Mouse (Mus musculus): ENCODE results near the gene Cc2d1b. TPM values are rescaled to one million over a fixed set of nuclear protein-coding genes. Genes with fewer than 3 reads are reported as not detected.

The Cc2d1b gene
- 19.7 and 24.4 TPM in 2 replicates for polyA plus RNA-seq (2015; fragmentation: Nextera tagmentation; extraction: Ambion mirVana)

DNA sequence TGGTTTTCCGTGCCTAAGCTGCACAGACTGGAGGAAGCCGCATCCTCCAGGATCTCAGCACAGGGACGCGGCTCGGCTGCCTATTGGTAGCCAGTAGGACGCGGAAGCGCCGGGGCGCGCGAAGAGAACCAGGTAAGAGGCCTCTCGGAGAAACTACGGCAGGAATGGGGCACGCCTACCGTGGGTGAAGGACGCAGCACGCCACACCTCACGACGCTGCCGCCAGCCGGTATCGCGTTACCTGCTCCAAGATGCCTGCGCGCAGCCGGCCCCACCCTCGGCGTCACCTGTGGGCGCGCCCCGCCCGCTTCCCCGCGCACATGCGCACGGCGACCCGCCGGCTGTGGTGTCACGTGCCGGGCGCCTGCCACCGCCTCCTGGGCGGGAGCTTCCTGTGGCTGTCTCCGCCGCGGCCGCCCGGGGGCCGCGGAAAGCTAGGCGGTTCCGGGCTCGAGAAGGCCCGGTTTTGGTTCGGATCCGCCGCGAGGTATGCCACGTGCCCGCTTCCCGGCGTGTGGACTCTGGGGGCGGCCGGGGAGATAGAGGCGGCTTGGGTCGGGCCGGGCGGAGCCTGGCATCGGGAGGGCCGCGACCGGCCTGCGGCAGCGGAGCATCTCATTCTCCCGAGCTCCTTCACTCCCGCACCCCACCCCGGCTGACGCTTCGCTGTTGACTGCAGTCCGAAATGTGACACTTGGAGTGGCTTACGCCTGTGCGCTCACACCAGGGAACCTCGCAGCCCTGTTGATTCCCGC, at the start of gene Cc2d1b:
Gene Cc2d1b, plus strand, starts transcription at position 354 of the 755 bp plus-strand sequence.
- peak; percentile 93 for ATAC-seq (replicated peaks)
- Histone ChIP-seq H3K4me3 (peak within 1 kb of the TSS; percentile 89), H3K27ac (peak within 1 kb of the TSS; percentile 94), H3K9ac (peak within 1 kb of the TSS; percentile 99), H3K4me2 (peak within 1 kb of the TSS; percentile 84), H3K27me3 (replicated peaks) (no peaks in the 10 kb centered on the region), H3K4me1 (peaks cover 17% of the 10 kb centered on the region), H3K36me3 (replicated peaks) (peaks cover 2% of the 10 kb centered on the region), H3K9me3 (no peaks in the 10 kb centered on the region)
- under 1% methylated on average over 86 of the region's 86 CpGs for WGBS

DNA sequence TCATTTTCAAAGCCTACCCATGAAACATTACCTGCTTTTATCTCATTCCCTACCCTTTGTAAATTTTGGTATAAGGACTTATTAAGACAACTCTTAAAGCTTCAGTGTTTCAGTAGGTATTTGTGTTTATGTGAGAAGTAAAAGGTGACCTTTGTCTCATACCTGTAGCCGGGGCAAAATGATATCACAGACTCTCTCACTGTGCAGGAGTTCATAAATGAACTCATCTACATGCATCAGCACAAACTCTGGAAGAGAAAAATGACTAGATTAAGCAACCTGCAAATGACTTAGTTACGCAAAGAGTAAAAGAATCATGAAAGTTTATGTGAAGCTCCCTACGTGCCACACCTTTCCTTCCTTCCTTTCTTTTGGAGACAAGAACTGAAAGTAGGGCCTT, 47.1 kb upstream of the Cc2d1b start:
- 97% methylated on average over 3 of the region's 3 CpGs for WGBS
- peaks cover 41% of the 10 kb centered on the region for H3K36me3 ChIP-seq (replicated peaks)
- H3K9ac ChIP-seq = no peak overlapping the region

GRCm38 (mm10) chr4:108578840-108579742, 40.6 kb upstream of the Cc2d1b start, which contains the start of the genes Prpf38a and Orc1:
Prpf38a (minus strand) TSS chr4:108579336.
Orc1 (plus strand) TSS chr4:108579423.
- under 1% methylated on average over 64 of the region's 64 CpGs for WGBS
- H3K9me3 ChIP-seq = no peaks in the 10 kb centered on the region
- peak within 1 kb of the TSS; percentile 78 for H3K9ac ChIP-seq
- peaks cover 23% of the 10 kb centered on the region for H3K4me1 ChIP-seq
- H3K36me3 ChIP-seq (replicated peaks) = peaks cover 10% of the 10 kb centered on the region; the same call in 1 of the 2 replicates
- ATAC-seq (replicated peaks) = peak; percentile 99
- H3K27ac ChIP-seq = peak within 1 kb of the TSS; percentile 82
- peak within 1 kb of the TSS; percentile 99 for H3K4me2 ChIP-seq
- peak within 1 kb of the TSS; percentile 84 for H3K4me3 ChIP-seq
- H3K27me3 ChIP-seq (replicated peaks) = no peaks in the 10 kb centered on the region

More for the DNA sequence above, 47.1 kb upstream of the Cc2d1b start:
- no peak overlapping the region for H3K4me3 ChIP-seq
- no peak overlapping the region for H3K4me2 ChIP-seq
- peaks cover 6% of the 10 kb centered on the region for H3K4me1 ChIP-seq
- ATAC-seq (replicated peaks) = no peak
- H3K27me3 ChIP-seq (replicated peaks) = no peaks in the 10 kb centered on the region
- H3K27ac ChIP-seq = no peak overlapping the region
- no peaks in the 10 kb centered on the region for H3K9me3 ChIP-seq

DNA sequence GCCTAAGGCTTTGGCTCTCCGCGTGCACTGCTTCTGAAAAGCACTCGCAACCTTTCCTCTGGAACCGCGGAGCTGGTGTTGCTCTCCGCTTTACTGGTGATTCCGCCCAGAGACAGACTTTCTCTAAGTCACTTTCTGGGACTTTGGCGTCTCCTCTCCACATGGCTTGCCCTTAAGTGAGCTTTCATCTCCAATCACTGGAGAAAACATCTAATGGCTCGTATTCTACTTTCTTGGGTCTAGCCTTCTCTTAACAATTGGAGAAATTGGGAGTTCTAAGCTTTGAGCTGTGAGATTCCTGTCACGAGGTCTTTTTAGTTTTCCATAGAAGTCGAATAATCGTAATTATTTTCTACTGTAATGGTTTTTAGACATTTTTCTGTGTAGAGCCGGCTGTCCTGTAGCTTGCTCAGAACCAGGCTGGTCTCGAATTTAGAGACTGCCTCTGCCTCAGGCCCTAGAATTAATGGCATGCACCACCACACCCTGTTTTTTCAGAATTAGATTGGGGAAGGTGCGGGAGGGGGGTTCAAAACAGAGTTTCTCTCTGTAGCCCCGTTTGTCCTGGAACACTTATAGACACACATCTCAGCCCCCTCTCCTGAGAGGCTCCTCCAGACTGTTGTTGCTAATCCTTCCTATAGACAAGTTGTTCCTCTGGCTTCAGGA, 39.9 kb upstream of the Cc2d1b start:
- Histone ChIP-seq H3K9ac (peak overlapping the region; percentile 18; the same call in 1 of the 2 replicates), H3K4me1 (peaks cover 23% of the 10 kb centered on the region), H3K4me3 (peak overlapping the region; percentile 84), H3K9me3 (no peaks in the 10 kb centered on the region), H3K4me2 (peak overlapping the region; percentile 99), H3K27ac (no peak overlapping the region), H3K36me3 (replicated peaks) (peaks cover 9% of the 10 kb centered on the region; the same call in 1 of the 2 replicates), H3K27me3 (replicated peaks) (no peaks in the 10 kb centered on the region)
- no peak for ATAC-seq (replicated peaks)
- WGBS = 2% methylated on average over 16 of the region's 16 CpGs

DNA sequence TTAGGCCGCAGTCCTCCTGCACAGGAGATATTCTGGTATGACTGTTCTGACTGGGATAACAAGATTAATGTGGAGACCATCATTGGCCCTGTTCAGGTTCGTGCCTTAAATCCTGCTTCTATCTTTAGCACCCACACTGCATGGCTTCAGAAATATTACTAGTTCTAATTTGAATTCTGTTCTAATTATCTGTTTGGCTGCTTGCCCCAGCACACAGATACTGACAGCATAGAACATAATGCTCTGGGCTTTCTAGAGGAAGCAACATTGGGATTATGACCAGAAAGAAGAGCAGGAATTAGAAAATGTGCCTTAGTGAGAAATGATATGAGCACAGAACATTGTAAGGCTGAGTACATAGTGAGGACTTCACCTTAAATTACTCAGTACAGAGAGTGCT, 26.4 kb upstream of the Cc2d1b start:
- Histone ChIP-seq H3K4me1 (no peaks in the 10 kb centered on the region), H3K4me2 (no peak overlapping the region), H3K36me3 (replicated peaks) (no peaks in the 10 kb centered on the region), H3K27ac (no peak overlapping the region), H3K9ac (no peak overlapping the region), H3K27me3 (replicated peaks) (no peaks in the 10 kb centered on the region), H3K4me3 (no peak overlapping the region), H3K9me3 (no peaks in the 10 kb centered on the region)
- 95% methylated on average over 2 of the region's 2 CpGs for WGBS
- ATAC-seq (replicated peaks) = no peak

DNA sequence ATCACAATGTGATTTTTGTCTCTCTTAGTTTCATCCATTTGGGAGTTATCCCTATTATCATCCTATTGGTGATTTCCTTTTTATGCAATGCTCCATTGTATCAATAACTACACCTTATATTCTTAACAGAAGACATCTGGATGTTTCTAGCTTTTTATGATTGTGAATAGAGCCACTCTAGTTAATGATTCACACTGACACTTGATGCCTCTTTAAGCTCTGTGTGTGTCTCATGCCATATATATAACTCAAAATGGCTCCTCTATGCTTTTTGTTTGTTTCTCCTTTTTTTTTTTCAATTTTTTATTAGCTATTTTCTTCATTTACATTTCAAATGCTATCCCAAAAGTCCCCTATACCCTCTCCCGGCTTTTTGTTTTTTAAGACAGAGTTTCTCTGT, 24.0 kb upstream of the Cc2d1b start:
- Histone ChIP-seq H3K27me3 (replicated peaks) (no peaks in the 10 kb centered on the region), H3K36me3 (replicated peaks) (no peaks in the 10 kb centered on the region), H3K4me1 (no peaks in the 10 kb centered on the region), H3K4me3 (no peak overlapping the region), H3K9ac (no peak overlapping the region), H3K9me3 (no peaks in the 10 kb centered on the region), H3K4me2 (no peak overlapping the region), H3K27ac (no peak overlapping the region)
- no peak for ATAC-seq (replicated peaks)
- WGBS = 90% methylated on average over 1 of the region's 1 CpGs

DNA sequence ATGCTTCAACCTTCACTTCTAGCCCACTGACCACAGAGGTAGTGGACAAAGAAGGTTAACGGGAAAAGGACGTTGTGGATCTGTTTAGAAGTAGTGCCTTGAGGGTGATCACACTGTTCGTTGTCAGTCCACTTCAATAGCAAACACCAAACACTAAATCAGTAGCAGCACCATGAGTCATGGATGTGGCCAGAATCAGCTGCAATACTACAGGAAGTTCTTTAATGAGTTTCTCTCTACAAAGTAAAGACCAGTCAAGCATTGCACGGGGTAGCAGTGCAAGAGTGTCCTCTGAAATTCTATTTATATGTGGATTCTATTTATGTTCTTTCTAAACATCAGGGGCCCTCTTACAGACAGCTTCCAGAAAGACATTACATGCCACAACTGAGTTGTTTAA, 21.4 kb upstream of the Cc2d1b start:
- Histone ChIP-seq H3K4me2 (no peak overlapping the region), H3K9me3 (no peaks in the 10 kb centered on the region), H3K36me3 (replicated peaks) (no peaks in the 10 kb centered on the region), H3K9ac (no peak overlapping the region), H3K4me1 (no peaks in the 10 kb centered on the region), H3K27ac (no peak overlapping the region), H3K27me3 (replicated peaks) (no peaks in the 10 kb centered on the region), H3K4me3 (no peak overlapping the region)
- WGBS = 87% methylated on average over 4 of the region's 4 CpGs
- no peak for ATAC-seq (replicated peaks)

GRCm38 (mm10) chr4:108601870-108602269, 17.9 kb upstream of the Cc2d1b start:
- H3K4me1 ChIP-seq = no peaks in the 10 kb centered on the region
- no peak overlapping the region for H3K9ac ChIP-seq
- no peak overlapping the region for H3K27ac ChIP-seq
- H3K27me3 ChIP-seq (replicated peaks) = no peaks in the 10 kb centered on the region
- no peaks in the 10 kb centered on the region for H3K9me3 ChIP-seq
- no peak for ATAC-seq (replicated peaks)
- H3K36me3 ChIP-seq (replicated peaks) = no peaks in the 10 kb centered on the region
- no peak overlapping the region for H3K4me3 ChIP-seq
- 97% methylated on average over 7 of the region's 7 CpGs for WGBS
- H3K4me2 ChIP-seq = no peak overlapping the region

DNA sequence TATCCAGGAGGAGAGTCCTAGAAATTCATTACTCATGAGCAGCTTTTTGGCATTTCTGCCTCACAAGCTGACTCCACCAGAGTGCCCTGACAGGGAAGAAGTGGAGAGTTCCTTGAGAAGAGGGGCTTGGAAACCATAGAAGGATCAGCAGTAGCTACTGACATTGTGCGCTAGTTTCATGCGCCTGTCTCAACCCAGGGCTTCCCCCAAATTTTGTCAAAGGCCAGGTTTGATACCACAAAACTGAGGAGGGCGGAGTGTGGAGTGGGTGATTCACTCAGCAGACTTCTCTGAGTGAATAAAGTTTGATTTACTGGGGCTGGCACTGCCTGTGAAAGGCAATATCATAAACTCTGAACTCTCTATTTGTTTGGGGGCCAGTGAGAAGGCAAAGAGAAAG, 11.1 kb upstream of the Cc2d1b start:
- H3K27ac ChIP-seq = no peak overlapping the region
- no peaks in the 10 kb centered on the region for H3K9me3 ChIP-seq
- no peak overlapping the region for H3K4me2 ChIP-seq
- no peaks in the 10 kb centered on the region for H3K4me1 ChIP-seq
- 90% methylated on average over 3 of the region's 3 CpGs for WGBS
- no peaks in the 10 kb centered on the region for H3K36me3 ChIP-seq (replicated peaks)
- ATAC-seq (replicated peaks) = no peak
- H3K9ac ChIP-seq = no peak overlapping the region
- no peaks in the 10 kb centered on the region for H3K27me3 ChIP-seq (replicated peaks)
- H3K4me3 ChIP-seq = no peak overlapping the region

- H3K36me3 ChIP-seq (replicated peaks) = no peaks in the 10 kb centered on the region
- no peak overlapping the region for H3K27ac ChIP-seq
- WGBS = 87% methylated on average over 5 of the region's 5 CpGs
- H3K4me2 ChIP-seq = no peak overlapping the region
- no peaks in the 10 kb centered on the region for H3K27me3 ChIP-seq (replicated peaks)
- no peaks in the 10 kb centered on the region for H3K9me3 ChIP-seq
- no peaks in the 10 kb centered on the region for H3K4me1 ChIP-seq
- ATAC-seq (replicated peaks) = no peak
- H3K4me3 ChIP-seq = no peak overlapping the region
- no peak overlapping the region for H3K9ac ChIP-seq
Observed at GRCm38 (mm10) chr4:108610935-108611334, 8.8 kb upstream of the Cc2d1b start.

DNA sequence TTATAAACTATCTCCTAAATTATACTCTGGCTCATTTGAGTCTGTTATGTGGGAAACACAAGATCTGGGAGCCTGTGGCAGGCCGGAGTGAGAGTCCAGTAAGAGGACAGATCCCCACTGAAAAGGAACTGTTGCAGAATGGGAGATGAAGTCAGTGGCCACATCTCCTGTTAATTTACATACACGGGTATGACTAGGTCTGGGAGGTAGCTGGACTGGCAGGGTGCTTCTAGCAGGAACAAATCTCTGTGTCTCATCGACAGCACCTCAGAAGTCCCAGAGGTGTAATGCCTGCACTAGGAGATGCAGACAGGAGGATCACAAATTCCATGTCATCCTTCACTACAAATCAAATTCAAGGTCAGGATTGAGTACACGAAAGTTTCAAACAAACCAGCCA, 1.2 kb upstream of the Cc2d1b start:
- Histone ChIP-seq H3K9me3 (no peaks in the 10 kb centered on the region), H3K9ac (peak overlapping the region; percentile 99), H3K4me3 (peak overlapping the region; percentile 89), H3K4me2 (peak overlapping the region; percentile 84), H3K36me3 (replicated peaks) (no peaks in the 10 kb centered on the region), H3K27me3 (replicated peaks) (no peaks in the 10 kb centered on the region), H3K4me1 (peaks cover 17% of the 10 kb centered on the region), H3K27ac (peak overlapping the region; percentile 94; the same call in 1 of the 2 replicates)
- 76% methylated on average over 4 of the region's 4 CpGs for WGBS
- ATAC-seq (replicated peaks) = no peak

GRCm38 (mm10) chr4:108619165-108619564, 575 bp upstream of the Cc2d1b start:
- peak overlapping the region; percentile 99 for H3K9ac ChIP-seq
- H3K27ac ChIP-seq = peak overlapping the region; percentile 94
- WGBS = under 1% methylated on average over 10 of the region's 10 CpGs

More at GRCm38 (mm10) chr4:108619165-108619564, 575 bp upstream of the Cc2d1b start:
- Histone ChIP-seq H3K9me3 (no peaks in the 10 kb centered on the region), H3K4me1 (peaks cover 17% of the 10 kb centered on the region), H3K4me2 (peak overlapping the region; percentile 84), H3K36me3 (replicated peaks) (no peaks in the 10 kb centered on the region), H3K4me3 (peak overlapping the region; percentile 89), H3K27me3 (replicated peaks) (no peaks in the 10 kb centered on the region)
- peak; percentile 77 for ATAC-seq (replicated peaks)

Data from midbrain, embryonic 15.5 days (tissue).